Mouse (Mus musculus) A20 (cell line): Measurements from ENCODE around the gene Abca1.
A peak's percentile ranks its signal among the peaks of the same experiment; 100 is the strongest.

Experiments used
- DNase-seq: peaks from one replicate; pipeline ENCODE4 v3.0.0-alpha.2; 2011; ENCODE audit warnings: low read depth, low spot score

The Abca1 gene

DNA sequence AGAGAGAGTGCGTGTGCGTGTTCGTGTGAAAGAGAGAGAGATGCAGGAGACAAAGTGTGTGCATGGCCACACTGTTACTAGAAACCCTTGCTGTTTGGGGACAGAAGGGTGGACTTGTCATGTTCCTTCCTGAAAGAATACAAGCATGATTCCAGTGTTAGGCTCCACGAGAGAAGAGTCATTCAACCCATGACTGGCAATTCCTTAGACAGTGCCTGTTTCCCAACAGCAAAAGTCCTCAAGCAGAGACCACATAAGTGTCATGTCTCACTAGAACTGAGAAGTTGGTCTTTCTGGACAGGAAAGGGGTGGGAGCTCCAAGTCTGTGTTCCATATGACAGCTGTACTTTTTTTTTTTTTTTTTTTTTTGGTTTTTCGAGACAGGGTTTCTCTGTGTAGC lies 10.1 kb downstream of the Abca1 start:
- DNase-seq, result peak; percentile 29

DNA sequence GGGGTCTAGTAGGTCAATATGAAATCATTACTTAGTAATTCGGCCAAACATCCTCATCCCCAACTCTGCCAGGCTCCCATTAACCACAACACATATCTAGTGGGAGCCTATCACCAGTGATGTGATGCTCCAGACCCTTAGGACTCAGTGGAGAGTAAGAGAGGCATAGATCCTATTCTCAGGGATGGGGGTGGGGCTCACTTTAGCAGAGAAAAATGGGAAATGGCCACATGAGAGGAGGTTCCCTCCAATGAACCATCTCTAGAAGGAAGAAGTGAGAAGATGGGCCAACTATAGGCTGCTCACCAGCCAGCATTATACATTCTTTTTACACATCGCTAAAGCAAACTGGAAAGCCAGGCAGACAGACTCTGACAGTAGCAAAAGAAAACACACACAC lies 10.9 kb downstream of the Abca1 start:
- peak; percentile 10 for DNase-seq

DNA sequence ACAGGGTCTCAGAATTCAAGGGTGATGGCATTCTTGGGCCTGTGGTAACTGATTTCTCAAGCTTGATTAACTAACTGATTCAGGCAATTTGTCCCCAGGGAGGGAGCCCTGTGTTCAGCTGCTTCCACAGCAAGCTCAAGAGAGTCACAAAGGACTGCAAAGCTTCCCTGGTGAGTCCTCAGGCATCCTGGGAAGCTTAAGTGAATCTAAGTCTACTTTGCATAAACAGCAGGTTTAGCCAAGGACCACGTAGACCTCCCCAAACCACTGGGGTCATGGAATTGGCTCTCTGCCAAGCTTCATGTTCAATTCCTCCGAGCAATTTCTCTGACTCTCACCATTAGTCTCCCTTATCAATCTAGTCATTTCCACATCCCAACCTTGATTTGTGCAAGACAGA lies 12.2 kb downstream of the Abca1 start:
- peak; percentile 30 for DNase-seq

DNA sequence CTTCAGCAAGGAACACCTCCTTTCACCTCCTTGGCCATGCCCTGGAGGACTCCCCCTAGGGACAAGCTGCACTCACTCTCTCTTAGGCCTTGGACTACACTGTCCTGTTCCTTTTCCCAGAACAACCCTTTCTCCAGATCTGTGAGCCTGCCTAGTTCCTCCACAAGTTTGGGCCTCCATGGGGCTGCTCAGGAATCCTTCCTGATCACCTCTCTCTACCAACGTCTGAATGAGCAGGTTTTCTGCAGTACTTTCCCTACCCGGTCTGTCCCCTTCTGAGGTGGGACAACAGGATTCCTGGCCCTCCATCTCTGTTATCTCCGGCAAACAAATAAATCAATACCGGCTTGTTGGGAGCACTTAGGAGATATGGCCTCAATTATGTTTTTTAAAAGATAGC lies 12.6 kb downstream of the Abca1 start:
- no peak for DNase-seq

DNA sequence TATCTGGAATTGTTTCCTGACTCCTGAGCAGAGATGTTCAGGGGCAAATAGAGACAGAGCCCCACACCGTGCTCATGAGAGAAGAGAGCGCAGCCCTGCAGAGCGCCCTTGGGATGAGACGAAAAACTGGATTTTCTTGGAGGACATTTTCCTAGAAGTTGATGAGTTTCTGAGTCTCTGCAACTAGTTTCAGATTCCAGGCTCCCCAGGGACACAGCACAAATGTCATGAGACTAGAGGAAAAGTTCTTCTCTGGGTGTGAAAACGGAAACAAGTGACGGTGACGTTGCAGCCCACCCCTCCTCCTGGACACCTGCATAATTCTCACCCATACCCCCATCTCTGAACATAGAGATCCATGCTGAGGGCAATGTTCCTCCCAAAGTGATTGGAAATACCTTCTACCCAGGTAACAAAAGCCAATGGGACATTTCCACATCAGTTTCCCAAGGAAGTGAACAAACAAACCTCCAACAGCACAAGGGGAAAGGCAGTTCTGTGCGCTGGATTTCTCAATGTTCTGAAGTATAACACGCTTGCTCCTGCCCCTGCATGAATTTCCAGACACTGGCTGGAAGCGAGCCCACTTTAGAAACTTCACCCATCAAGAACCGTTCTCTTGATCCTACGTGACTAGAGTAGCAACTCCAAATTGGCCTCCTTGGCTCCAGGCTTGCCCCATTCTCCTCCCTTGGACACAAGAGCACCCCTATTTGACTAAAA lies 13.3 kb downstream of the Abca1 start:
- no peak for DNase-seq

- no peak for DNase-seq
Measured at GRCm38 (mm10) chr4:53145434-53146168, 14.1 kb downstream of the Abca1 start.

GRCm38 (mm10) chr4:53144571-53144970 lies 15.1 kb downstream of the Abca1 start:
- no peak for DNase-seq

DNA sequence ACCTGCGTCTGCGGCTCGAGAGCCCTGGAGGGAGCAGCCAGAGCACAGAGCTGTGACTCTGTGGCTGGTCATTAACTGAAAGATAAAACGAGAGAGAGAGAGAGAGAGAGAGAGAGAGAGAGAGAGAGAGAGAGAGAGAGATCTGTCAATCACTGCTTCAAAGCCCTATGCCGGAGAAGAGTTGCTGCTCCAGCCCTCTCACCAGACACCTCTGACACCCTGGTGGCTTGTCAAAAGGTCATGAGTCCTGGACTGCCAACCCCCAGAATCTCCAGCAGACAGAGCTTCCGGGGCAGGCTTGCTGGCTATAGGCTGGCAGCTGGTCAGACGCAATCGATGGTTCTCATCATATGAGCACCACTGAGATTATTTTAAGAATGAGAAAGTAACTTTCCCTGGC lies 15.7 kb downstream of the Abca1 start:
- DNase-seq, result no peak

DNA sequence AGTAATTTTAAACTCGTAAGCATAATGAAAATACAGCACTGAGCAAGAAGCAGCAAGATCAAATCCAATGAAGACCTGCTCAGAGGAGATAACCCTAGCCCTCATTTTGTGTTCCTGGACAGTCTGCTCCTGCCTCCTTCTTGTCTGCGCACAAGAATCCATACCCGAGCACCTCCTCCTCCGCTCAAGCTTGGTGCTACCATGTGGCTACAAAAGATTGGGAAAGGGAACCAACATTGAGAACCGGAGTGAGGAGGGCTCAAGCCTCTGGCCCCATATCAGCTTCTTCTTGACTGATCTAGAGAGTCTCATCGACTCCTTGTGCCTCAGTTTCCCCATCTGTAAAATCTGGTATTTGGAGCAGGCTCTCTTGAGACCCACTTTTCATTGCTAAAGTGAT lies 19.0 kb downstream of the Abca1 start:
- DNase-seq, result no peak

DNA sequence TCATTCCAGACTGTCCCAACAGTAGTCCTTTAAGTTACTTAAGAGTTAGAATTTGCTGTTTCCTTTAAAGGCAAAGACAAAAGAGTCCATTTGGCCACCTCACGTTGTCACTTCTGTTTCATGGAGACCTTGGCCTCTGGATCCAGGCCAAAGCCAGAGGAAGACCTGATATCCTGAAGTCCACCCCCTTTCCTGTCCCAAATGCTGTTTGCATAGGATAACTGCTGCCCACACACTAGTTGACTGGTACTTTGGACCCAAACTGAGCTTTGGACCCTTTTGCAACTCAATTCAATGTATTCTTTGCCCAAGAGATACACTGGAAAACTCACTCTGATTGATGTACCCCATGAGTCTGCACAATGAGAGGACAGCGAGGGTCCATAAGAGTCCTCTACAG lies 20.2 kb downstream of the Abca1 start:
- no peak for DNase-seq

GRCm38 (mm10) chr4:53138974-53139373 lies 20.7 kb downstream of the Abca1 start:
- DNase-seq, result no peak

DNA sequence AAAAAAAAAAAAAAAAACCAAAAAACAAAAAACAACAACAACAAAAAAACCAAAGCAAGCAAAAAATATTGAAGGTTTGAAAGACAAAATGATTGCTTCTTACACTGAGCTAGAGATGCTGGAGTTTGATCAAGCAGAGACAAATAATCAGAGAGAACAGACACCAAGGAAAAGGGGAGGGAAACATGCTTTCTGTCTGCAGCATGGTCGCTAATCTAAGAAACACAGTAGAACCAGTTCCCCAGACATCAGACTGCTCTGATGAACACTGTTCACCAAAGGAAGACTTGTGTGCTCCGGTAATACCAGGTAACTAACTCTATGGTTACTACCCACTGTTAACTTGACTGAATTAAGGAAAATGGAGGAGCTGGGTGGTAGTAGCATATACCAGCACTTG lies 22.6 kb downstream of the Abca1 start:
- DNase-seq, result no peak

- no peak for DNase-seq
Measured at GRCm38 (mm10) chr4:53134816-53135215, 24.9 kb downstream of the Abca1 start.

DNA sequence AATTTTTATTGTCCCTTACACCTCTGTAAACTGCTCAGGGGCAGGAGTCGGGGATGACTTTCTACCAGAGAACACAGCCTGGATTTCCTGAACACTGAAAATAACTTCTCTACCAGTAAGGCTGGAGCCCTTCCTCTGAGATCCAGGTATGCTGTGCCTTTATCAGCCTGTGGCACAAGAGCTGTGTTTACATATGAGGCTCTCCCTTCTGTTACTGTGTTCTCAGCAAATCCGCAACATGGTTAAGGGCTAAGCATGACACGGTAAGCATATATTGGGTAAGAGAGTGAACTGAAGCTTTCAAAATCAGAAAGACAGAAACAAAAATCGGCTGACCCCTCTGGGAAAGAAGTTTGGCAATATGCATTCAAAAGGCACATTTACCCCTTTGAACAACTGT lies 25.7 kb downstream of the Abca1 start:
- DNase-seq, result no peak

DNA sequence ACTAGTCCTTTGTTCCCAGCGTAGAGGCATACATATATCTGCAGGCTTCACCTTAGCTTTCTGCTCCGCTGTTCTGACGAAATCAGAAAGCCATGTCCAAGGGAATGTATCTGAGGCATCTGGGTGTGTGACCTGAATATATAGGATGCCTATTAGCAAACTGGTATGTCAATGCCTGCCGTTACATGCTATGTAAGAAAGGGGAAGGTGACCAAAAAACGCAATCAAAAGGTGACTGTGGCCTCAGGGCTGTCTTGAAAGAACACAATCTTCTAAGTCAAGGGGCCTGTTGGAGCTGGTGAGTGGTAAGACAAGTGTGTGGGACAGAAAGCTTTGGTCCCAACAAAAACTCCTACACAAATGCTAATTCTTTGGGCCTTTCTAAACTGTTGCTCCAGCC lies 28.2 kb downstream of the Abca1 start:
- no peak for DNase-seq

GRCm38 (mm10) chr4:53130622-53131517 lies 28.8 kb downstream of the Abca1 start:
- DNase-seq, result no peak

DNA sequence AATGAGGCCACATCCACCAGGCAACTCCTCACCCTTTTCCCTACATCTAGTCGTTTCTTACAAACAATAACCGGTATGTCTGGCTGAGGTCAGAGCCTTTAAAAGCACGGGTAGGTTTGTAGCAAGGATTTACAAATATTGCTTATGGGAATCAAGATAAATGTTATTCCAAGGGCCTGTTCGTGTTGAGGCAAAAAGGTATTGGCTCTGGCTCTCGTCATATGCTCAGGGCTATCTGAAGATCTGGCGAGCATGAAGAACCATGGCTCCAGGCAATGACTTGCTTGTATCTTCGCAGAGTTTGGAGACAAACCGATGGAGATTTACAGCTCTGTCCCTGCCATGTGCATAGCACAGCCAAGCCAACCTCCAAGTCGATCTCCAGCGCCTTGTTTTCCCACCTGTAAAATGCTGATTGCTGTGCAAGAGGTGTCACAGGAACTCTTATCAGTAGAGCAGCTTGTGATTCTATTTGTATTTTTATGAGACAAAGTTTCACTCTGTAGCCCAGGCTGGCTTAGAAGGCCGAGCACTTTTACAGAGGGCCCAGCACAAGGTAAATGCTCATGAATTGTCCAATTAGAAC lies 29.9 kb downstream of the Abca1 start:
- no peak for DNase-seq

DNA sequence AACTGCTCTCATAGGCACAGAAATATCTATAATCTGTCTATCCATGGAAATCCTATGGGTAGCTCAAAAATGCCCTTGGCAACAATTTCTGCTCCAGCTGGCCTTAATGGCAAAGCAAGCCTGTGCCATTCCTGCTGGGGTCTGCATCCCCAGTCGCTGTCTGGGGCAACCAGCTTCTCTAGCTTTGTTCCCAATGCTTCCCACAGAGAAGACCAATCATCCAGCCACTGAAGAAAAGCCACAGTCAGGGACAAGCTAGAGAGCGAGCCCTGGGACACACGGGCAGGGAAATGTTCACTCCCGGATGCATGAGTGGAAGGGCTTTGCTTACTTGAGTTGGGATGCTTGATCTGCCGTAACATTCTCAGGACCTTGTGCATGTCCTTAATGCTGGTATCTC lies 32.4 kb downstream of the Abca1 start:
- no peak for DNase-seq

DNA sequence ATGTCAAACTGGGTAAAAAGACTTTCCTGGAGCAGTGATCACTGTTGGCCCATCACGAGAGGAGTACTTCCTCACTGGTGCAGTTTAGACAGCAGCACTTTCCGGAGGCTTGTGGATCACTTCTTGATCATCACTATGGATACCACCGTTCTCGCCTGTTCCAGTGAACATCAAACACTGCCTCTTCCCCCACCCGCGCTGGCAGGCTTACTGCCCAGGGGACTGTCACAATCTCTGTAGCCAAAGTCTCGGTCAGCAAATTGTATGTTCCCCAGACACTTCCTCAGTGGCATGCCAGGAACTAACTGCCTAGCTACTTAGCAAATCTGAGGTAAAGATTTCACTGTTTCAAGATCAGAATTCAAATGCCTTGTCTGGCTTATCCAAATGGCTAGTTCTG lies 32.9 kb downstream of the Abca1 start:
- no peak for DNase-seq

- DNase-seq, result no peak
Measured at GRCm38 (mm10) chr4:53124837-53125490, 34.7 kb downstream of the Abca1 start.

DNA sequence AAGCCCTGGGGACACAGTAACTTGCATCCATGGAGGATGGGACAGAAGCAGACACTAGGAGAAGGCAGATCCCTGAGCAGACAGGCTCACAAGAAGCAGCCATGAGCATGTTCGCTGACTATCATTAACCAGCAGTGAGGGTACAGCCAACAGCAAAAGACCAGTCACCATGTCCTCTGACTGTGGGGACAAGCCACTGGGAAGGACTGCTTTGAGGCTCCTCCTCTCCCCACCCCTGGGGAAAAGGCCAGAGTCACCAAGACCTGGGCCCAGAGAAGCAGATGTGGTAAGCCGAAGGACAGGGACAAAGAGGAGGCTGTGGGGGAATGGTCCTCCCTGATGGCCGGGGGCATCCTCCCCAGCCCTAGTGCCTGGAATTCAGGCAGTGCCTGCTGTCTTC lies 37.4 kb downstream of the Abca1 start:
- no peak for DNase-seq
